Mouse (Mus musculus) hindbrain, embryonic 14.5 days (tissue): ENCODE measurements at regions not wholly inside any gene's neighbourhood (a gene's known extent, or its start where the extent isn't known, plus 50 kb on each side); places are given as distances from the start of the nearest gene placed in this dataset.

Source experiments
- ATAC-seq: fragments of 200-750 bp; cut with Nextera tagmentation; 2 replicates; pipeline ENCODE4 v1.8.0; 2017; ENCODE audit warnings: moderate number of reproducible peaks, mild to moderate bottlenecking, moderate TSS enrichment, moderate library complexity; ENCODE audit not compliant: low FRiP score
- DNase-seq: peaks from one replicate; pipeline ENCODE4 v3.0.0-alpha.2; 2015; ENCODE audit warnings: low spot score
- H3K27ac ChIP-seq: fragments of 300-500 bp; sonication (generic); 2 replicates; pipeline ENCODE4 v1.5.1; 2014; ENCODE audit warnings: mild to moderate bottlenecking, moderate library complexity
- H3K27me3 ChIP-seq: fragments of 300-500 bp; sonication (generic); 2 replicates; pipeline ENCODE4 v1.6.1; 2014; ENCODE audit warnings: mild to moderate bottlenecking, low read length, mixed read lengths; ENCODE audit not compliant: control insufficient read depth, insufficient read depth
- H3K36me3 ChIP-seq: fragments of 300-500 bp; sonication (generic); replicated peaks from 2 replicates; pipeline ENCODE4 v1.6.1; 2014; ENCODE audit not compliant: control insufficient read depth, insufficient read depth
- H3K4me1 ChIP-seq: fragments of 300-500 bp; sonication (generic); replicated peaks from 2 replicates; pipeline ENCODE4 v1.6.1; 2014; ENCODE audit warnings: antibody characterized with exemption, low read length, mixed read lengths; ENCODE audit not compliant: control insufficient read depth, insufficient read depth
- H3K4me2 ChIP-seq: fragments of 300-500 bp; sonication (generic); replicated peaks from 2 replicates; pipeline ENCODE4 v1.6.1; 2014; ENCODE audit warnings: mild to moderate bottlenecking, moderate library complexity
- H3K4me3 ChIP-seq: fragments of 300-500 bp; sonication (generic); replicated peaks from 2 replicates; pipeline ENCODE4 v1.5.1; 2014; ENCODE audit warnings: mild to moderate bottlenecking, low read length
- H3K9ac ChIP-seq: fragments of 300-500 bp; sonication (generic); 2 replicates; pipeline ENCODE4 v1.6.1; 2014
- H3K9me3 ChIP-seq: fragments of 300-500 bp; sonication (generic); 2 replicates; pipeline ENCODE4 v1.6.1; 2016; ENCODE audit warnings: low read length; ENCODE audit not compliant: control insufficient read depth
- WGBS: fragments of 180-500 bp; shearing (Covaris S2); extraction: QIAGEN DNeasy Blood & Tissue Kit; methylation state at CpG from one replicate; pipeline ENCODE4 v1.1.7; 2014; 5-methylcytosine and 5-hydroxymethylcytosine counted together

DNA sequence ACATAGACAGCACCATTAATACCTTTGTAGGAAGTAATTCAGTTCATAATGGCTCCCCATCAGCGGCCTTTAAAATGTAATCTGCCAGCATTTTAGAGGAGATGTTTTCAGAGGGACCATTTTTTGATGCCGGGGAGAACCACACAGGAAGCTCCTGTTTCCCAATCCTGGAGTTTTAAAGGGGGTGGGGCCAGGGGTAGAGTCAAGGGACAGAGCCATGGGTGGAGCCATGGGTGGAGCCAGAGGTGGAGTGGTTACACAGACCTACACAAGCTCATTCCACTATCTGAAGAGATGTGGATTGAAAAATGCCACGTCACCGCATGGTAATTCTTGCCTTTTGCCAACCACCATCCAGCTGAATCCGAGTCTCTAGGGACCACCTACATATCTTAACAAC, 67.1 kb upstream of the Plcl2 start:
- DNase-seq = no peak
- H3K4me3 ChIP-seq = no peak overlapping the region
- 83% methylated on average over 5 of the region's 5 CpGs for WGBS
- no peak for ATAC-seq
- no peaks in the 10 kb centered on the region for H3K9me3 ChIP-seq
- H3K36me3 ChIP-seq = no peaks in the 10 kb centered on the region
- H3K4me2 ChIP-seq = no peak overlapping the region
- no peaks in the 10 kb centered on the region for H3K27me3 ChIP-seq
- no peaks in the 10 kb centered on the region for H3K4me1 ChIP-seq
- H3K9ac ChIP-seq = no peak overlapping the region
- no peak overlapping the region for H3K27ac ChIP-seq

DNA sequence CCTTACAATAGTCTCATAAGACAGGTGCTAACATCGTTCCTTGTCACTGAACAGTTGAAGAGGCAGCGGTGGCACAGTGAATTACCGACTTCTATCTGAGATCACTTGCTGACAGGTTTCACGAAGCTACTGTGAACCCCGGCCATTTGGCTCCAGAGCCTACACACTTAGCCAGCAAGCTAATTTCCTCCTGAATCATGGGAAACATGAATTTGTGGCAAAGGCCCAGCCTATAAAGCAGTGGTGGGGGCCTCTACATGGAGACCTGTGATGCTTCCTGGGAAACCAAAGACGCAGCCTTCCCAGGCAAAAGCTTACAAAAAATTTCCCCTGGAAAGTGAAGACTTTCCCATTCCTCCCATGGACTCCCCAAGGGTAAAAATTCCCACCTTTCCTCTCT, 66.3 kb upstream of the Plcl2 start:
- Histone ChIP-seq H3K9me3 (no peaks in the 10 kb centered on the region), H3K36me3 (no peaks in the 10 kb centered on the region), H3K9ac (no peak overlapping the region), H3K27ac (no peak overlapping the region), H3K4me2 (no peak overlapping the region), H3K4me1 (no peaks in the 10 kb centered on the region), H3K4me3 (no peak overlapping the region), H3K27me3 (no peaks in the 10 kb centered on the region)
- ATAC-seq (no peak), DNase-seq (no peak)
- WGBS = 87% methylated on average over 6 of the region's 6 CpGs

DNA sequence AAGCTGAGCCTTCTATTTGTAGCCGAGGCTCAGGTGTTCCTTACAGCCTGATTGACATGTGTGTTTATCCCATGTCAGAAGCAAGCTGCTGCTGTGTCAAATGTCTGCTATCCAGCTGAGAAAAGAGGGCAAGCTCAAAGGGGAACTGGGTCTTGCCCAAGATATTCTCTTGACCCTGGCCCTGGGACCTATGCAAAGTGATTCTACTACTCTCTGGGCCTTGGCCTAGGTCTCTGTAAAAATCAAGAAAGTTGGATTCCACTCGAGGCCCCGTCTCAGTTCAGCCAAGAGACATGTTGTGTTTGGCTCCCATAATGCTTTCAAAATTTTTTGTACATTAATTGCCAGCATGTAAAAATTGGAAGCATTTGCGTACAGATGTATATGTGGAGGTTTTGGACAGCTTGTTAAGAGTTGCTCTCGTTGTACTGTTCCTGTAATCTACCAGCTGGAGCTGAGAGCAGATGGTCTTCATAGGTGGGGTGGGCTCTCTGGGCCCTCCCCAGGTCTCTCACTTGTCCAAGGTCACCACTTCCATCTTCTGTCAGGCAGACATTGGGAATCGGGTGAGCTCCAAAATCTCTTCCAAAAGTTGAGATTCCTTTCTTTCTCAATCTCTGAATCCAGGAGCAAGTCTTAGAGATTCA, 65.7 kb upstream of the Plcl2 start:
- Histone ChIP-seq H3K9ac (no peak overlapping the region), H3K27ac (no peak overlapping the region), H3K9me3 (no peaks in the 10 kb centered on the region), H3K4me3 (no peak overlapping the region), H3K4me2 (no peak overlapping the region), H3K36me3 (no peaks in the 10 kb centered on the region), H3K4me1 (no peaks in the 10 kb centered on the region), H3K27me3 (no peaks in the 10 kb centered on the region)
- no peak for DNase-seq
- 79% methylated on average over 6 of the region's 6 CpGs for WGBS
- no peak for ATAC-seq

DNA sequence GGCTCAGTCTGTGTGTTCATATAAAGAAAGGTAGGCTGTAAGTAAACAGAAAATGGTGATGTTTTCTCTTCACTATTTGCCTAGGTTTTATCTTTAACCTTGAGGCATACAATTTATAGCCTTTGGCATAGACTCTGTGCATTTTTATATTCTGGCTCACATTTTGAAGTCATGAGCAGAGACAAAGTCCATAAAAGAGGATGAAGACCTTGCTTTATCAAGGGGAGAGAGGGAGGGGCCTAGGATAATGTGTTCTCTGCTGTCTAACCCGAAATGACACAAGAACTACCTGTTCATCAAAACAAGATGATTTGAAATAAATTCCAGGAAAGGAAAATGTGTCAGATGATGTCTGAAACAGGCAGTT, 65.2 kb upstream of the Plcl2 start:
- no peak for ATAC-seq
- 83% methylated on average over 1 of the region's 1 CpGs for WGBS

DNA sequence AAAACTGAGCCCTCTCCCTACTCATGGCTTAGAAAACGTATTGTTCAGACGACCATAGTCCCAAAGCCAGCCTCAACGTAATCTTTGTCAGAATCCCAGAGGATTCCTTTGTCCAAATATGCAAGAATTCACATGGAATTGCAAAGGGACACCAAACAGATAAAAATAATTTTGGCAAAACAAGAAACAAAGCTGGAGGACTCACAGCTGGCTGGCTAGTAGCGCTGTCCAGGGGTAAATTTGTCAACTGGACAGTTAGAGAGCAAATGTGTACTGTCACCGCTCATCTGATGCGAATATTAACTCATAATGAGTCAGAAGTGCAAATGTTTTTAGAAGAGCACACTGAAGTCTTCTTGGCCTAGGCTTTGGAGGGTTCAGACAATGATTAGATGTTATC, 60.5 kb upstream of the Plcl2 start:
- ATAC-seq = no peak
- Histone ChIP-seq H3K36me3 (no peaks in the 10 kb centered on the region), H3K9ac (no peak overlapping the region), H3K4me2 (no peak overlapping the region), H3K9me3 (no peaks in the 10 kb centered on the region), H3K4me1 (no peaks in the 10 kb centered on the region), H3K27ac (no peak overlapping the region), H3K4me3 (no peak overlapping the region), H3K27me3 (no peaks in the 10 kb centered on the region)
- 87% methylated on average over 6 of the region's 6 CpGs for WGBS
- DNase-seq = no peak

More for the DNA sequence above, 65.2 kb upstream of the Plcl2 start:
- DNase-seq = no peak
- Histone ChIP-seq H3K36me3 (no peaks in the 10 kb centered on the region), H3K4me3 (no peak overlapping the region), H3K9me3 (no peaks in the 10 kb centered on the region), H3K27ac (no peak overlapping the region), H3K9ac (no peak overlapping the region), H3K27me3 (no peaks in the 10 kb centered on the region), H3K4me2 (no peak overlapping the region), H3K4me1 (no peaks in the 10 kb centered on the region)

DNA sequence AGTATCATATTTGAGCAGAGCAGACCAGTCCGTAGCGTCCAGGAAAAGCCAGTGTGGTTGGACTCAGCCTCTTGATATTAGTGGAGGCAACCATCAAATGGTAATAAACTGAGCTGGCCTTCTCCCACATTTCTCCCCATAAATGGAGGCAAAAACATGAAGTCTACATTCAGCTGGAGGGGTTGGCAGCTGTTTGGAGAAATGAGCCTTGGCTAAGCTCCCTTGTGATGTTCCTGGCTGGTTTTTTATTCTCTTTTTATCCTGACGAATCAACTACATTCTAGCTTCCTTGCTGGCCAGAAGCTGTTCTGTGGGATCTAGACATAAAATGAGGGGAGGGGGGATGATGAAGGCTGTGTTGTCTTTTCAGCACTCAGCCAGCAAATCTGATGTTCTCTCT, 57.6 kb upstream of the Plcl2 start:
- H3K4me3 ChIP-seq = no peak overlapping the region
- H3K27ac ChIP-seq = no peak overlapping the region
- no peak for DNase-seq
- H3K9ac ChIP-seq = no peak overlapping the region
- no peak overlapping the region for H3K4me2 ChIP-seq
- H3K9me3 ChIP-seq = no peaks in the 10 kb centered on the region
- ATAC-seq = no peak
- no peaks in the 10 kb centered on the region for H3K27me3 ChIP-seq
- WGBS = 91% methylated on average over 3 of the region's 3 CpGs
- no peaks in the 10 kb centered on the region for H3K4me1 ChIP-seq
- H3K36me3 ChIP-seq = no peaks in the 10 kb centered on the region

DNA sequence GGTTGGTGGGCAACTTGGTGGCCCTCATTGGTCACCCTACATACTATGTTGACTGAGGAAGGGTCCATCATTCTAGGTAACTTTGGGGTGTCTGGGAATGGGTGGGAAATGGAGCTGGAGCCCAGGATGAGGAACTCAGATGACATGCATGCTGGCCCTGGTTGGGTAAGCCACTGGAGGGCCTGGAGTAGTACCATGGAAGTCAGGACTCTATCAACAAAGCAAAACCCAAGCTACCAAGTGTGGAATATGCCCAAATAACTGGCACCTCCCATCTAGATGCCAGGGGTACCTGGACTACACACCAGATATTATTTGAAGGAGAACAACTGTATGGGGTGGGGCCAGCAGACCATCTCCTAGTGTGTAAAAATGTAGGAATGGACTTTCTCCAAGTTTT, 55.7 kb upstream of the Plcl2 start:
- Histone ChIP-seq H3K4me1 (no peaks in the 10 kb centered on the region), H3K27ac (no peak overlapping the region), H3K9me3 (no peaks in the 10 kb centered on the region), H3K9ac (no peak overlapping the region), H3K27me3 (no peaks in the 10 kb centered on the region), H3K36me3 (no peaks in the 10 kb centered on the region), H3K4me2 (no peak overlapping the region), H3K4me3 (no peak overlapping the region)
- ATAC-seq = no peak
- no peak for DNase-seq

DNA sequence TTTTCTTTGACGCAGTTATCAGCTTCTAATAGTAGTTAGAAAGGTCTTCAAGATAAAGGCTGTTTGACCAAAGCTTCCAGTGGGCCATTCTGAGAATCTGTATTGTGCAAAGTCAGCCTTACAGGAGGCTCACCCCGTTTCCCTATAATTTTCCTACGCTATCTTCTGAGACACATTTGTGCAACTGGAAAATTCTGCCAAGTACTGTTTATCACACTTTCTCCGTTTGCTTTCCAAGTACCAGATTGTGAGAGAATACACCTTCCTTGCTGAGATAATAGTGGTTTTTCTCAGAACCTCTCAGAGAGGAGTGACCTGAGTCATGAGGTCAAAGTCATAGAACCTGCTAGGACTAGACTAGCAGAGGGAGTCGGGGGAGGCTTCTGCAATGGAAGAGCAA, 55.2 kb upstream of the Plcl2 start:
- no peak overlapping the region for H3K9ac ChIP-seq
- H3K36me3 ChIP-seq = no peaks in the 10 kb centered on the region
- H3K9me3 ChIP-seq = no peaks in the 10 kb centered on the region
- H3K27me3 ChIP-seq = no peaks in the 10 kb centered on the region
- no peak overlapping the region for H3K4me3 ChIP-seq
- H3K4me2 ChIP-seq = no peak overlapping the region
- ATAC-seq (no peak), DNase-seq (no peak)
- no peaks in the 10 kb centered on the region for H3K4me1 ChIP-seq
- 90% methylated on average over 5 of the region's 5 CpGs for WGBS
- H3K27ac ChIP-seq = no peak overlapping the region

DNA sequence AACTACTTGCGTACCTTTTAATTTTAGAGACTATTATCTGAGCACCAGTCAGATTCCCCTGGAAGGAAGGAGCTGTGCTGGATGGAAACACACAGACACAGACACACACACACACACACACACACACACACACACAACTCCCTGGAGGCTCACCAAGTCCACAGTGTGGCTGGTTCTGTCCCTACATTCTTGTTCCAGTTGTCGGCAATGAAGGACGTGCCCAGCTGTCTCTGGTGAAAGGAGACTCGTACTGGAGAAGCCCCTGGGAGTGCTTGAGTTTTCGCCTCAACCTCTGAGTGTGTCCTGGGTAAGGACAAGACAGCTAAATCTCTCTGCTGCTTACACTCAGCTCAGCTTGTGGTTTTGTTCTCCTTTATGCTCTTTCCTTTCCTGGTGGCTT, 54.3 kb upstream of the Plcl2 start:
- no peaks in the 10 kb centered on the region for H3K9me3 ChIP-seq
- no peak for ATAC-seq
- H3K4me1 ChIP-seq = no peaks in the 10 kb centered on the region
- no peak overlapping the region for H3K27ac ChIP-seq
- no peaks in the 10 kb centered on the region for H3K27me3 ChIP-seq
- H3K4me3 ChIP-seq = no peak overlapping the region
- no peak overlapping the region for H3K9ac ChIP-seq
- no peaks in the 10 kb centered on the region for H3K36me3 ChIP-seq
- no peak overlapping the region for H3K4me2 ChIP-seq
- 85% methylated on average over 5 of the region's 5 CpGs for WGBS
- DNase-seq = no peak

DNA sequence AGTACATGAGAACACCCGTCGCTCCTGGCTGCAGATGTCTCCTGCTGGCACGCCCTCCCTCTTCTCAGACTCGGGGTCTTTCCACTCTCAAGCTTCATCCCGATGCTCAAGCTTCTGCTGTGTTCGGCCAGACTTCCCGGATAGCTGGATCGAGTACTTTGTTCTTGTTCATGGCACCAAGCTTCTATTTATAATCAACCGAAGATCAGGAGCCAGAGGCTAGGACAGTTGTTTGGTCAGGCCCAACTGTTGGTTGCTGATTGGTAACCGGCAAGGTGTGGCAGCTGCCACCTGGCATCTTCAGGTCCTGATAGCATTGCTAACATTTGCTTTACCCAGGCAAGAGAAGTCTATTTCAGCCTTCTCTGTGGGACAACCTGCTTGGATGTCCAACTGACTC, 53.5 kb upstream of the Plcl2 start:
- H3K27me3 ChIP-seq = no peaks in the 10 kb centered on the region
- no peak overlapping the region for H3K9ac ChIP-seq
- H3K4me1 ChIP-seq = no peaks in the 10 kb centered on the region
- H3K9me3 ChIP-seq = no peaks in the 10 kb centered on the region
- no peaks in the 10 kb centered on the region for H3K36me3 ChIP-seq
- DNase-seq (no peak), ATAC-seq (no peak)
- H3K4me2 ChIP-seq = no peak overlapping the region
- no peak overlapping the region for H3K4me3 ChIP-seq
- no peak overlapping the region for H3K27ac ChIP-seq
- 92% methylated on average over 10 of the region's 10 CpGs for WGBS
